Mouse (Mus musculus) thymus, adult 2 months (tissue): Measurements from ENCODE around the gene Exoc4.

Experiments
- CTCF ChIP-seq: fragments of 200-500 bp; IDR thresholded peaks from 2 replicates; pipeline ENCODE4 v1.5.1; 2012; ENCODE audit warnings: mild to moderate bottlenecking, control low read depth, low read length, moderate library complexity, borderline replicate concordance; ENCODE audit not compliant: control insufficient read depth, poor library complexity, insufficient read depth; ENCODE audit errors: extremely low read depth
- POLR2A ChIP-seq: fragments of 200-500 bp; IDR thresholded peaks from 2 replicates; pipeline ENCODE4 v1.6.1; 2012; ENCODE audit warnings: mild to moderate bottlenecking, low read length, control low read depth, moderate library complexity; ENCODE audit not compliant: control insufficient read depth, poor library complexity, insufficient read depth; ENCODE audit errors: extremely low read depth

DNA sequence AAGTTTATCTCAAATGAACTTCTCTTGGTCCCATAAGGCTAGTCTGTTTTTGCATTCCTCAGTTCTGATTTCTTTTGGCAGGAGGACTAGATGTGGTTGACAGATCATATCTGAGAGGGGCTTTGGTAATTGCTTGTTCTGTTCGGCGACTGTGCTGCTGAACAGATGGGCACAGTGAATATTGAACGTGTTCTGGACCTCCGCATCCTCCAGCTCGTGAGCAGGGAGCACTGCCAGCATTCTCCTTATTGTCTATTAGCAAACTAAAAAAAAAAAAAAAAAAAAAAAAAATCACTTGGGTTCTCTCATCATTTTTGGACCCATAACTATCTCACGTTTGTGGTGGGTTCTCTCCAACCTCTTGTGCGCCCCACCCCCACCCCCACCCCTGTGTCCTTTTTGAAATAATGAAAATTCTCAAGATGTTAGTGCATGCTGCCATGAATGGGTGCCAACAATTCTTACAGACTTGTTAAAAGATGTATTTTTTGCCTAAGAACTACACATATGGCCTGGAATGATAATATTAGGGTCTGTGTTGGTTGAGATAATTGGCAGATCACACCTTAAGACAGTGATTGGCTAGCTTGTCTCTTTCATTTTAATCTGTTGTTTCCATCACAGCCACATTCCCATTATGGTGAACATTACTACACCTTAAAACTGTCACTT lies 276.9 kb downstream of the Exoc4 start:
- no peak for TF ChIP-seq POLR2A
- TF ChIP-seq CTCF: no peak
